Mouse (Mus musculus) gastrocnemius, adult 18-20 months (tissue): ENCODE measurements around the gene Gys1. TPM values are rescaled to one million over a fixed set of nuclear protein-coding genes. Genes with fewer than 3 reads are reported as not detected.
"Not testable (repeated sequence)": the region's sequence is repeated elsewhere in the genome, so short reads cannot be mapped to it uniquely, and the experiment has no call there.

Experiments
- DNase-seq: peaks from one replicate; pipeline ENCODE4 v3.0.0; 2021; ENCODE audit warnings: low spot score
- long read RNA-seq, 2 experiments: library from polyadenylated mRNA; stranded (forward); transcript quantifications; one replicate each; pipeline ENCODE4 v2.0.0; 2021
- total RNA-seq, 2 experiments: library from RNA; stranded (reverse); gene quantifications; 2 replicates each; pipeline ENCODE4 v1.2.3; 2021

The Gys1 gene
- total RNA-seq, result 100 to 1,000 TPM; 321 to 326 TPM
- long read RNA-seq, experiment 1, transcript Gys1-201 (16 exons, 3,678 nt), result major isoform, 271 of 358 reads
- long read RNA-seq, experiment 1, partial matches to known transcripts, result 77 of 358 reads
- long read RNA-seq, experiment 1, other reads (novel, unspliced or antisense), result 10 of 358 reads
- long read RNA-seq, experiment 2, transcript Gys1-201 (16 exons, 3,678 nt), result major isoform, 214 of 321 reads
- long read RNA-seq, experiment 2, partial matches to known transcripts, result 90 of 321 reads
- long read RNA-seq, experiment 2, other reads (novel, unspliced or antisense), result 17 of 321 reads

DNA sequence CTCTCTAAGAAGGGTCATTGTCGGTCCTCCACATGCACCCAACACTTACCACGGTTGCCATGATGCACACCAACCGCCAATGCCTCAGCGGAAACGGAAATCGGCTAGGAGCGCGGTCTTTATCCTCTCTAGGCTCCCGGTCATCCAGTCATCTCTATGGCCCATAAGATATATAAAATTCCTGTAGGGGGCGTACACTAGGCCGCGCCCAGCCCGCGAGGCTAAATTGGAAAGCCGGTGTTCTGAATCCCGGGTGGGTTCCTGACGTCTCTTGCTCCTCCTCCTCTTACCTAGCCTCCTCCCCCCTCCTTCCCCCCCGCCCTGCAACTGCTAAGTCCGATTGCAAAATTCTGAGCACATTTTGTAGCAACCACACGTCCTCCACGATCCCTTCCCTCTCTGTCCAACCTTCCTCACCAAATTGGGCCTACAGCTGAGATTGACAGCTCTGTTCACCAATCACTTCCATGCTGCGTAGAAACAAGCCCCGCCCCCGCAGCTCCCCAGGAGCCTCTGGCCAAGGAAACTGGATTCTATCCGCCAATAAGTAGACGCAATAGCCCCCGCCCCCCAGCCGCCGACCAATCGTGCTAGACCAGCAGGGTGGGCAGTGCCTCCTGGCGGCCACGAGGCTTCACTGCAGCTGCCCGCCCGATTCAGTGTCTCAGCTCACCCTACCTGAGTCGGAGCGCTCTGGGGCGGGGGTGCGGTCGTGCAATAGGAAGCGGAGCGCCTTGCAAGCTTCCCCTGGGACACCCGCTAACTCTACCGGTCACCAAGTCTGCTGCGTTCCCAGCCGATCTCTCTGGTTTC lies at the start of gene Gys1:
Gys1 (plus strand) TSS at position 642 of the 813 bp plus-strand sequence.
- peak; percentile 100 for DNase-seq

DNA sequence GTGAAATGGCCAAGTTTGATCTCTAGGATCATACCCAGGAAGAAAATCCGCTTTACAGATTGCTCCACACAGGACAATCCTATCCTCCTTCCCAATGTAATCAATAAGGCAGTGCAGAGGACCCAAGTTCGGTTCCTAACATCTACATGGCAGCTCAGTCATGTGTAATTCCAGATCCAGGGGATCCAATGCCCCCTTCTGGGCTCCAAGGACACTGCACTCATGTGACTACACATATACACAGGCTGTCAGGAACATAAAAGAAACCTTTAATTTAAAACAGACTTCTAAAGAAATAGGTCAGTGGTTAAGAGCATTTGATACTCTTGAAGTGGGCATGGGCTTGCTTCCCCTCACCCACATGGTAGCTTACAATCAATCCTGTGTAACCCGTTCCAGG lies 48.6 kb upstream of the Gys1 start:
- no peak for DNase-seq

DNA sequence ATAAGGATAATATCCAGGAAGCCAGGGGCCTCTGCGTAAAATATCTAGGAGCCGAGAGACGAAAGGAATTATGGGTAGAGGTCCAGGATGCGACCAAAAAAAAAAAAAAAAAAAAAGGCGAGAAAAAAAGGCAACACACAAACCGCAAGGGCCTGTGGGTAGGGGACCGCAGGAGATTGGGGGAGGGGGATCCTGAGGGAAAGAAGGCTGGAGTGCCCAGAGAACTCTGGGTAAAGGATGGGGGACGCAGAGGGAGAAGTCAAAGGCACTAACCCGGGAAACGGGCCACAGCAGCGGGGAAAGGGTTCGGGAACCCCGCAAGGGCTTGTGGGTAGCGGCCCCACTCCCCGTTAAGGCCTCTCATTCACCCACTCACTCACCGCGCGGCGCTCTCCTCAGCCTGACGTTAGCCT lies 39.5 kb upstream of the Gys1 start:
- DNase-seq, result no peak

DNA sequence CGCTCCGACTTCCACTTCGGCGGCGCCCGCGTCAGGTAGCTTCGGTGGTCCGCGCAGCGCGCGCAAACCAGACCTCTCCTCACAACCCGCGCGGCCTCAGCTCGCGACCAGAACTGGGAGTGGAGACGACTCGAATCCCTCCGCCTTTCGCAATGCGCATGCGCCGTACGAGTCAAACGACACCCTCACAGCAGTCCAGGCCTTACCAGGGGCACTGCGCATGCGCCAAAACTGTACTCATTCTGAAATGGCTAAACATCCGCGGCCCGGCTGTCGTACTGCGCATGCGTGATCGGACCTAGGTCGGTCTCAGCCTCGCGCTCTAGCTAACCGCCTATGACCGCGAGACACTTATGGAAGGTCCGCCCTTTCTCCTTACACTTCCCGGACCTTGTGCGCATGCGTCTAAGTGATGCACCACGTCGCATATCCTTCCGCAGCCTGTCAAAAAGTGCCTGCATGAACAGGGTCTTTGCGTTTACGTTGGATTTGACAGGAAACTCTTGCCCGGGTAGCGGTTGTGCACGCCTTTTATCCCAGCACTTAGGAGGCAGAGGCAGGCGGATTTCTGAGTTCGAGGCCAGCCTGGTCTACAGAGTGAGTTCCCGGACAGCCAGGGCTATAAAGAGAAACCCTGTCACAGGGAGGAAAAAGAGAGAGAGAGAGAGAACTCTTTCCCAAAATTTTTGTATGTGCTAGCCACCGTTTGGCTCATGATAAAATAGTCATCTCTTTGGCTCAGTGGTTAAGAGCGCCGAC lies 38.9 kb upstream of the Gys1 start, which contains the start of gene Snrnp70:
Snrnp70 (minus strand) TSS at position 165 of the 759 bp plus-strand sequence.
- DNase-seq, result peak; percentile 100

DNA sequence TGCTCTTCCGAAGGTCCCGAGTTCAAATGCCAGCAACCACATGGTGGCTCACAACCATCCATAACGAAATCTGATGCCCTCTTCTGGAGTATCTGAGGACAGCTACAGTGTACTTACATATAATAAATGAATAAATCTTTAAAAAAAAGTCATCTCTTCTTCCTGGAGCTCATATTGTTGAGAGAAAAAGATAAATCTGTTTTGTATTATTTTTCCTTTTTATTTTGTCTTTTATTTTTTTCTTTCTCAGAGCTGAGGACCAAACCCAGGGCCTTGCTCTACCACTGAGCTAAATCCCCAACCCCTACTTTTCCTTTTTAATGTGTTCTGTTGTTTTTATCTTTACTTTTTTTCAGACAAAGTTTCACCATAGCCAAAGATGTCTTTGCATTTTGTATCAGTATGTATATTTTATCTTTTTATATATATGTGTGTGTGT lies 38.3 kb upstream of the Gys1 start:
- DNase-seq, result not testable (repeated sequence)

DNA sequence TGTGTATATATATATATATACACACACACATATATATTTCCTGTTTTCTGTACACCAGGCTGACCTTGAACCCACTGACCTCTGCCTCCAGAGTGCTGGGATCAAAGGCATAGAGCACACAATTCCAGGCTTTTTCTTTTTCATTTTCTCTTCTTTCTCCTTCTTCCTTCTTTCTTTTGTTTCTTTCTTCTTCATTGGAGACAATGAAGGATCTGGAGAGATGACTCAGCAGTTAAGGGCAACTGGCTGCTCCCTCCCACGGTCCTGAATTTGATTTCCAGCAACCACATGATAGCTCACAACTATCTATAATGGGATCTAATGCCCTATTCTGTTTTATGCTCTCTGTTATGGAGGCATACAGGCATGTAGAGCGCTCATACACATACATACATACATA lies 37.9 kb upstream of the Gys1 start:
- no peak for DNase-seq

DNA sequence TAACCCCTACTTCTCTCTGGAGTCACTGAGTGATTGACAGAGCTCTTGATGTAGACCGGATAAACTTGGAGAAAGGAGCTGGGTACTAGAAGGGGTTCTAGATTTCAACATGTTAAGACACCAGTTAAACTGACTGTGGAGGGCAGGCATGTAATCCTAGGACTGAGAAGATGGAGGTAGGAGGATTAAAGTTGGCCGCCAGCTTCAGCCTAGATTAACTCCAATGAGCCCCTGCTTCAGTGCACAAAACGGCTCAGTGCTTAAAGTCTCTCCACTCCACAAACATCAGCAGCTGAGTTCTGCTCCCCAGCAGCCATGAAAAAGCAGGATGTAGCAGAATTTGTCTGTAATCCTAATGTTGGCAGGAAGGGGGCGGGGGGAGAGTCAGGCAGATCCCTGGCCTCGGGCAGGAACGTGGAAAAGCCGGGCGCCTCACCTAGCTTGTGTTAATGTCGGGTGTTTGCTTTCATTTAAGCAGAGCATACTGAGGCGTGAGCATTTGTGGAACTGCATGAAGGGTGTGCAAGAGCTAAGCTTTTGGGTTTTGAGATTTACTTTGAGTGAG lies 33.0 kb upstream of the Gys1 start:
- no peak for DNase-seq

DNA sequence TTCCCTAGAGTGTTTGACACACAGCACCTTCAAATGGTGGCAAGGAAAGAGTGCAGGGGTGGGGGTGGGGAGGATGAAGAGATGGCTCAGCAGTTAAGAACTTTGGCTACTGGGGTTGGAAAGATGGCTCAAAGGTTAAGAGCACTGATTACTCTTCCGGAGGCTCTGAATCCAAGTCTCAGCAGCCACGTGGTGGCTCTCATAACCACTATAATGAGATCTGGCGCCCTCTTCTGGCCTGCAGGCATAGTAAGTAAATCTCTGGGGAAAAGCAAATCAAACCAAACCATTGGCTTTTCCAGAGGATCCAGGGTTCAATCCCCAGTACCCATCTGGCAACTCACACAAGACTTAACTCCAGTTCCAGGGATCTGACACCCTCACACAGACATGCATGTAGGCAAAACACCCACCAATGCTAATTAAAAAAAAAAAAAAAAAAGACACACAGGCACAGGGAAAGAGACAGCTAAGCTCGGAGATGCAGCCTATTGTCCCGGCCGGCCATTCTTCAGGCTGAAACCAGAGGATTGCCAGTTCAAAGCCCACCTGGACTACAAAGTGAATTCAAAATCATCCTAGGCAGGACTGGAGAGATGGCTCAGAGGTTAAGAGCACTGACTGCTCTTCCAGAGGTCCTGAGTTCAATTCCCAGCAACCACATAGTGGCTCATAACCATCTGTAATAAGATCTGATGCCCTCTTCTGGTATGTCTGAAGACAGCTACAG lies 30.9 kb upstream of the Gys1 start:
- peak; percentile 66 for DNase-seq

DNA sequence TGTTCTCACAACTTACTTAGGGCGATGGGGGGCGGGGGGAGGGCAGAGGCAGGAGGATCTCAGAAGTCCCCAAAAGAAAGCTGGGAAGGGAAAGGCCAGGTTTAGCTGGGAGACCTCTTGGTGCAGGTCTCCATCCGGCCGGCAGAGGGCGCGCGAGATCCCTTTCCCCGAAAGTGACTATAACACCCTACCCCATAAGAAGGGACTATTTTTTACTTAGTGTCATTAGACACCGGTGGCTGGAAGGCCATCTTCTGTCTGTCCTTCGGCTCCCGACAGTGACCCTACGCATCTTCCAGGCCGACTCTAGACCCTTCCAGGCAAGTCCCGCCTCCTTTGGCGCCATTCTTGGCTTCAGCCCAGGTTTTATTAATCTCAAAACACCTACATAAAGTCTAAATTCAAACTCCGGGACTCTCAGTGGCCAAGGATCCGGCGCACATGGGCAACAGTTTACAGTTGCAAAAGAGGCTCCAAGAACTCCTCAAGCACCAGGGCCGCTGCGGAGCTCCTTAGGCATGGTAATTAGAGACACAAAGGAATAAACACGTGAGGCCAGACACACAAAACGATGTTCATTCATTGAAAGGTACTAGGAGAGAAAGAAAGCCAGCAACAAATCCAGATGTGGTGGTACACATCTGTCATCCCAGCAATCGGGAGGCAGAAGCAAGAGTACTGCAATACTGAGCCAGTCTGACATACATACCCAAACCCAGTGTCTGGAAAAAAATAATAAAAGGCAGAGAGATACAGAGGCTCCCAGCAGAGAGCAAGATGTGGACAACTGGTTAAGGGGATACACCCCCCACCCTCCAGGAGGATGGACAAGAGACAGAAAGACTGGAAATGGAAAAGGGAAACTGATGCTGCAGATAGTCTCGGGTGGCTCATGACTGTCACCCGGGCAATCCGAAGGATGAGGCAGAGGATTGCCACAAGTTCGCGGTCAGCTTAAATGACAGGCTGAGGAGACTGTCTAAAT lies 29.3 kb upstream of the Gys1 start, which contains the start of gene Kcna7:
Kcna7 (plus strand) TSS at position 563 of the 985 bp plus-strand sequence.
- peak; percentile 87 for DNase-seq

DNA sequence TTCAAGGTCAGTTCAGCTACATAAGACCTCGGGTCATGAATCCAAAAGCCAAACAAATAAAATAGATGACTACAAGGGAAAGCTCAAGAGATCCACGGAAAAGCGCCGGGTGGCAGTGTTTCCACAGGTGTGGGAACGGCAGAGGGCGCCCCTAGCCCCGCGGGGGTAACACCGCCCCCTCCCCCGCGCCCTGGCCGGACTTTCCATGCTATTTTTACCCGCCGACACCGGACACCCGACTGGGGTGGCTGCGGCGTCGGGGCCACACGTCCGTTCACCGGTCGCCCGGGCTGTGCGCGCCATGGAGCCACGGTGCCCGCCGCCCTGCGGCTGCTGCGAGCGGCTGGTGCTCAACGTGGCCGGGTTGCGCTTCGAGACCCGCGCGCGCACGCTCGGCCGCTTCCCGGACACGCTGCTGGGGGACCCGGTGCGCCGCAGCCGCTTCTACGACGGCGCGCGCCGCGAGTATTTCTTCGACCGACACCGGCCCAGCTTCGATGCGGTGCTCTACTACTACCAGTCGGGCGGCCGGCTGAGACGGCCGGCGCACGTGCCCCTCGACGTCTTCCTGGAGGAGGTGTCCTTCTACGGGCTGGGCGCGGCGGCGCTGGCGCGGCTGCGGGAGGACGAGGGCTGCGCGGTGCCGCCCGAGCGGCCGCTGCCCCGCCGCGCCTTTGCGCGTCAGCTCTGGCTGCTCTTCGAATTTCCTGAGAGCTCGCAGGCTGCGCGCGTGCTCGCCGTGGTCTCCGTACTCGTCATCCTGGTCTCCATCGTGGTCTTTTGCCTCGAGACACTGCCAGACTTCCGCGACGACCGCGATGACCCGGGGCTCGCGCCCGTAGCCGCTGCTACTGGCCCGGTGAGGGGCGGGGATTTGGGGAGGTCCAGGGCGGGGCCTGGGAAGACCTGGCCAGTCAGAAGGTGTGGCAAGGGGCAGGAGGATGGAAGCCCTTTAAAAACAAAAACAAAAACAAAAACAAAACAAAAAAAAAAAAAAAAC lies 28.2 kb upstream of the Gys1 start:
- peak; percentile 87 for DNase-seq

DNA sequence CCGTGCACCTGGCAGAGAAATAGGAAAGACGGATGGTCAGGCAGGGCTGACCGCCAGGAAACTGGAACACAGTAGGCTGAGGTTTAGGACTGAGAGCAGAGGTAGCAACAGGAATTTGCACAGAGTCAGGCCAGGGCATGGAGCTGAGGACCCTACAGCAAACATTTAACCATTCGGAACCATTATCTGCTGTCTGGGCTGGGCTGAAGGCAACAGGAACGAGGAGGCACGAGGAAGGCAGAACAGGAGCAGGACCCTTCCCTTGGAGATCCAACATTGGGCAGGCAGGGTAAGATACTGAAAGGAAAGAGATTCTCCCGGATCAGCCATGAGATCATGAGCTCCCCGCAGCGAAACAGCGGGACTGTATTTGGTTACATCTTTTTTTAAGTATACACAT lies 26.8 kb upstream of the Gys1 start:
- no peak for DNase-seq

DNA sequence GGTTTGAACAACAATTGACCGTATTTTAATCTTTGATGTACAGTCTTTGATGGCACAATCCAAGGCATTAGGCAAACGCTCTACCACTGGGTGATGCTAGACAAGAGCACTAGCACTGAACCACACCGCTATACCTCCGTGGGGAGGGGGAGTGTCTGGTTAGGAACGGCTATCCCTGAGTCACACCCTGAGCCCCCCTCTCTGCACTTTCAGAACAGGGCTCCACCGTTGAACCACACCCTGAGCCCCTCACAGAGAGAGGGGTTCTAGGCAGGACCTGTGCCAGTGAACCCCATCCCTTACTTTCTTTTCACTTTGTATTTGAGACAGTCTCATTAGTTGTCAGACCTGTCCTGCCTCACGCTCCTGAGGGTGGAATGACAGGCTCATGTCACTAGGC lies 26.3 kb upstream of the Gys1 start:
- no peak for DNase-seq

DNA sequence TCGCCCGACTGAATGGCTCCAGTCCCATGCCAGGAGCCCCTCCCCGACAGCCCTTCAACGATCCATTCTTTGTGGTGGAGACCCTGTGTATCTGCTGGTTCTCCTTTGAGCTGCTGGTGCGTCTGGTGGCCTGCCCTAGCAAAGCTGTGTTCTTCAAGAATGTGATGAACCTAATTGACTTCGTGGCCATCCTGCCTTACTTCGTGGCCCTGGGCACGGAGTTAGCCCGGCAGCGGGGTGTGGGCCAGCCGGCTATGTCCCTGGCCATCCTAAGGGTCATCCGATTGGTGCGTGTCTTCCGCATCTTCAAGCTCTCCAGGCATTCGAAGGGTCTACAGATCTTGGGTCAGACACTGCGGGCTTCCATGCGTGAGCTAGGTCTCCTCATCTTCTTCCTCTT lies 25.7 kb upstream of the Gys1 start:
- DNase-seq, result no peak

DNA sequence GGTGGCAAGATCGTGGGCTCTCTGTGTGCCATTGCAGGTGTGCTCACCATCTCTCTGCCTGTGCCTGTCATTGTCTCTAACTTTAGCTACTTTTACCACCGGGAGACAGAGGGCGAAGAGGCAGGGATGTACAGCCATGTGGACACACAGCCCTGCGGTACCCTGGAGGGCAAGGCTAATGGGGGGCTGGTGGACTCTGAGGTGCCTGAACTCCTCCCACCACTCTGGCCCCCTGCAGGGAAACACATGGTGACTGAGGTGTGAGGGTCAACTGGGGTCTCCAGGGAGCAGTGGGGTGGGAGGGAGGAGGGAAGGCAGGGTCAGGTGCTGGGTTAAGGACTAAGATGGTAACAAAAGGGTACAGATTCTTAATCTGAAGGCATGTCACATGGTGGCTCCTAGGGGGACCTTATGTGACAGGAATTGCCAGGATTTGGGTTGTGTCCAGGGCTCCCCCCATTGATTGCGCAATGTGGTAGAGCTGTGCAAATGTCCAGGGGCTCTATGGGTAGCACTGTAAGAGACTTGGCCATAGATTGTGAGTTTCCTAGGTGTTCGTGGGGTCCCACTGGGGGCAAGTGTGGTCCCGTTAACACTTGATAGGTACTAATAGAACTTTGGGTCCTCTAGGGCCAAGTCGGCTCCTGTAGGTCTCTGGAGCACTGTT lies 25.0 kb upstream of the Gys1 start:
- no peak for DNase-seq

DNA sequence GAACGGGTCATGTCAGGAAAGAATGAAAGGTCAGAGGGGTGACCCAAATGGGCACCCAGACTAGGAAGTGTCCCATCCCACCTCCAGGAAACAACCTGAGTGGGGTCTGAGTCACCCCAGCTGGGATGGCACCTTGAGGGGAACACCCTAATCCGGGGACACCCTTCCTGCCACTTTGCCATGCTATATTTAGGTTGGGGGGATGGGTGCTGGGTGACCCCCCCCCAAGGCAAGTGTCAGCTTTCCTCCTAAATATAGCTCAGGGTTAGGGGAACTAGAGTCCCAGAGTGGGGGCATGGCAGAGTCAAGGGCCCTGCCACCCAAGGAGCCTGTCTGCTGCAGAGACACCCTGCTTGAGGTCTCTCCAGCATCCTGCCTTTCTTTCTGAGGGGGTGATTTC lies 22.2 kb upstream of the Gys1 start:
- DNase-seq, result peak; percentile 79

DNA sequence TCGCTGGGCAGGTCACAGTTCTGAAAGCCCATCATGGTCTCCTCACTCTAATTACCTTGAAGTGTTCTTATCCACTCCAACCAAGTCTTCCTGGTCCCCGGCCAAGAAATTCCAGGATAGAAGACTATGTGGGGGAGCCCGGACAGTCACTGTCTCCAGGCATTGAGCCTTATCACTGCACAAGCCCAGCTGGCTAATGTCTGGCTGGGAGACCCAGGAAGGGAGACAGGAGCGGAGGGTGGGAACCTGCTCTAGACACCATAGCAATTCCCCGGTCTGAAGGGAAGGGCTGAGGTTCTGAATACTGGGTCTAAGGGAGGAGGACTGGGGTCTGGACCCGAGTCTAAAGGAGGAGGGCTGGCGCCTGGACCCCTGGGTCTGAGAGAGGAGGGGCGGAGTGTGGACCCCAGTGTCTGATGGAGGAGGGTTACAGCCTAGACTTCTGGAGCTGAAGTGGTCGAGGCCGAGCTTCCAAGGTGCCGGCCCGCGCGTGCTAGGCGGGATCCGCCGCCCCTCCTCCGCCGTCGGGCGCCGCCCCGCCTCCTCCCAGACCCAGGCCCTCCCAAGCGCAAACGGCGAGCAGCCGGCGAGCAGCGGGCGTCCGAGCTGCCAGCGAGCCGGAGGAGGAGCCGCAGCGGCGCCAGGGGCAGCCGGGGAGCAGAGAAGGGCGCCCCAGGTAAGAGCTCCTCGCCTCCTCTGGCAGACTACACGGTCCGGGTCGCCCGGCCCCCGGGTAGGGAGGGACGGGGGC lies 21.4 kb upstream of the Gys1 start, which contains the start of gene Ntf5:
Ntf5 (plus strand) TSS at position 583 of the 751 bp plus-strand sequence.
- no peak for DNase-seq
